Mouse (Mus musculus) heart, adult 9 months (tissue): Measurements from ENCODE around the gene Abcb9.
"Not testable (repeated sequence)": the region's sequence is repeated elsewhere in the genome, so short reads cannot be mapped to it uniquely, and the experiment has no call there.

Source experiments
- DNase-seq, 2 experiments: peaks; one replicate each; pipeline ENCODE4 v3.0.0; 2022; ENCODE audit warnings: low spot score in 2 of 2

Abcb9 gene

GRCm38 (mm10) chr5:124062037-124062824 lies 33.4 kb downstream of the Abcb9 start:
- DNase-seq, result no peak

GRCm38 (mm10) chr5:124059677-124060076 lies 35.9 kb downstream of the Abcb9 start:
- peak; percentile 47 to 63 for DNase-seq

- DNase-seq, result no peak
Measured at GRCm38 (mm10) chr5:124058749-124059148, 36.8 kb downstream of the Abcb9 start.

GRCm38 (mm10) chr5:124056956-124057355 lies 38.6 kb downstream of the Abcb9 start:
- no peak for DNase-seq

DNA sequence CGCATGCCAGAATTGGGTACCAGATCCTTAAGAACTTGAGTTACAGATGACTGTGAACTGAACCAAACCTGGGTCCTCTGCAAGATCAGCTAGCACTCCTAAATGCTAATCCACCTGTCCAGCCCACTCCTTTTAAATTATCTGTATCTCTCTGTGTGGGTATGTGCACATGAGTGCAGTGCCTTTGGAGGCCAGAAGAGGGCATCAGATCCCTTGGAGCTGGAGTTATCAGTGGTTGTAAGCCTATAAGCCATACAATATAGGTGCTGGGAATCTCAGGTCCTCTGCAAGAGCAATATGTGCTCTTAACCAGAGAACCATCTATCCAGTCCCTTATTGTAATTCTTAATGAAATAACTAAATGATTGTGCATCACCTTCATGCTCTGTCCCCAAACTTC lies 39.4 kb downstream of the Abcb9 start:
- no peak for DNase-seq

DNA sequence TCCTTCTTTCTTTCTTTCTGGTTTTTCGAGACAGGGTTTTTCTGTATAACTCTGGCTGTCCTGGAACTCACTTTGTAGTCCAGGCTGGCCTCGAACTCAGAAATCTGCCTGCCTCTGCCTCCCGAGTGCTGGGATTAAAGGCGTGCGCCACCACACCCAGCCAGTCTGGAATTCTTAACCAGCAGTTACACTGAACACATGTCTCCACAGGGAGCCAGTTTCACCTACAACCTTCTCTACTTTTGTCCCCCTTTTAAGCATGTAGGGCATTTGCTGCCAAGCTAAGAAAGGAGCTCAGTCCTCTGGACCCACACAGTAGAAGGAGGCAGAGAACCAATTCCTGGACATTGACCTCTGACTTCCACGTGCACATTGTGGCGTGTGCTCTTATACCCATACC lies 43.0 kb downstream of the Abcb9 start:
- not testable (repeated sequence) for DNase-seq

DNA sequence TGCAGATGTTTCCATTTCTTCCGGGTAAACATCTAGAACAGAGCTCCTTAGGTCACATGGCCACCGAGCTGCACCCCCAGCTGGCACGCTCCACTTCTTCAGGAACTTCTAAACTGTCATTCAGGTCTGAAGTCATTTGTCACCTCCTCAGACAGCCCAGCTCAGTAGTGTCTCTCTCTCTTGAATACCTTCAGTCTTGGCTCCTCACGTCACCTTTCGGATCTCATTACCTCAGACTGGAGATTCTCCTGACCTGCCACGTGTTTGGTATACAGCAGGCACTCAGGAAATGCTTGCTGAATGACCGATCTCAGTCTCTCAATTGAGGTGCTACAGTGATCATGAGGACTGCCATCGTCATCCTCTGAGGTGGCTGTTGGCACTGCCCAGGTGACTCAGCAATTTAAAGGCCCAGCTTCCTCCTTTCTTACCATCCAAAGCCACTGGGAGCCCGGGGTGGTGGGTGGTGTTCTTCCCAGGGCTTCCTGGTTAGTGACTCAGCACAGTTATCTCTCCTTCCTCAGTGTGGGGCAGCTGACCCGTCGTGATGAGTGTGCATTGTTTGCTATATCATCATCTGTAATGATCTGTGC lies 43.6 kb downstream of the Abcb9 start:
- DNase-seq, result peak in 1 of 2 experiments; percentile 50

- DNase-seq, result peak; percentile 33 to 41
Measured at GRCm38 (mm10) chr5:124050095-124051050, 45.2 kb downstream of the Abcb9 start.

DNA sequence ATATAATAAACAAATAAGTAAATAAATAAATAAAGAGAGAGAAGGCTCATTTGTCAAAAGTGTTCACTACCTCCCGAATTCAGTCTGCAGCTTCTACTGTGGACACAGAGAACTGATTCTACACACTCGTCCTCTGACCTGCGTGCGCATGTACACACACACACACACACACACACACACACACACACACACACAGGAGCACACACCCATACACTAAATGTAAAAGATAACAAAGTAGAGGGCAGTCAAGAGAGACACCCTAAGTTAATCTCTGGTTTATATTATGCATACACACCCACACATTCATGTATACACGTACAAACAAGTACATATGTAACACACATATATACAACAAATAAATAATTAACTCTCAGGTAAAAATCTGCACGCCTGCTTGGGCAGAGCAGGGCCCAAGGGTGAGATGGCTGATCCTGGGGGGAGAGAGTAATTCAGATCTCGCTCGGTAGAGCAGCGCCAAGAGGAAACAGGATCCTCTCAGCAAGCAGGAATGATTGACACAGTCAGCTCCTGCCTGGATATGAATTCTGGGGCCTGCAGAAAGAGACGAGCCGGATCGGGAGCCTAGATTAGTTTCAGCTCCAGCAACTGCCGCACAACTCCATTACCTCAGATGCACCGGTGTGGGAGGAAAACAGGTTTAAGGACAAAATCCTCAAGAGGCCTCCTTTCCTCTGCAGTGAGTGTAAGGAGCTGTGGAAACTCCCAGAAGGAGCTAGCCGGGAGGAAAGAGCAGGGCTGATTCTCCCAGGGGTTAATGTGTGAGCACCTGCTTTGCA lies 46.2 kb downstream of the Abcb9 start:
- DNase-seq, result no peak

DNA sequence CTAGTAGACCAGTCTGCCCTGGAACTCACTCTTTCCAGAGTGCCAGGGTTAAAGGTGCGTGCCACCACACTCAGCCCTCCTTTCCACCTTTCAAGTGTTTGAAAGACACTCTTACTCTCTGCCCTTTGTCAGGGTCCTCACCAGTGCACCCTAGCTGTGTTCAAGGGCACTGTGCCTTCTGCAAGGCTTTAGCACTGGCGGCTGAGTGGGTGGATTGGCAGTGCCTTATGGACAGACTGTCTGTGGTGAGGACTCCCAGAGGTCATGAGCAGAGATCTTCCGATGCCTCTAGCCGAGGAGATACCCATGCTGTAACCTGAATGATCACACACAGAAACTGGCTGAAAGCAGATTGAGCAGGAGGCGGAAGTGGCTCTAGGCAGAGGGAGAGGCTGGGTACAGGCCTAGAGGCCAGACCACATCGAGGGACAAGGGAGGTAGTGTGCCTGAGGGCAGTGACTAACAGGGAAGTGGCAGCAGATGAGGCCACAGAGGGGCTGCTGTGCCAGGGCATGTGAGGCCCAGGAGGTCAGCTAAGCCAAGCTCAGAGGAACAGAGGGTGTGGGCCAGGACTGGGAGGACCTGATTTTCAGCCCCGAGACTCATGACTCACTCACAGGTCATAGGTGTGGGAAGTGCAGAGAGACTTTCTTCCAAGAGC lies 48.7 kb downstream of the Abcb9 start:
- no peak for DNase-seq

- no peak for DNase-seq
Measured at GRCm38 (mm10) chr5:124045453-124046010, 50.1 kb downstream of the Abcb9 start.

DNA sequence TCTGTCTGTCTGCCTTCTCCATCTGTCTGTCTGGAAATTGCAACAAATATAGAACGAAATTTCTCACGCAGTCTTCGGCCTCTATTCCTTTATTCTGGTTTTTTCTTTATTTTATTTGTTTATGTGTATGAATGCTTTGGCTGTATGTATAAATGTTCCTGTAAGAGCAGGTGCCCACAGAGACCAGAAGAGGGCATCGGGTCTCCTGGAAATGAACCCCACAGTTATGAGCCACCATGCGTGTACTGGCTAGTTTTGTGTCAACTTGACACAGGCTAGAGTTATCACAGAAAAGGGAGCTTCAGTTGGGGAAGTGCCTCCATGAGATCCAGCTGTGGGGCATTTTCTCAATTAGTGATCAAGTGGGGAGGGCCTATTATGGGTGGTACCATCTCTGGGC lies 51.6 kb downstream of the Abcb9 start:
- DNase-seq, result no peak

DNA sequence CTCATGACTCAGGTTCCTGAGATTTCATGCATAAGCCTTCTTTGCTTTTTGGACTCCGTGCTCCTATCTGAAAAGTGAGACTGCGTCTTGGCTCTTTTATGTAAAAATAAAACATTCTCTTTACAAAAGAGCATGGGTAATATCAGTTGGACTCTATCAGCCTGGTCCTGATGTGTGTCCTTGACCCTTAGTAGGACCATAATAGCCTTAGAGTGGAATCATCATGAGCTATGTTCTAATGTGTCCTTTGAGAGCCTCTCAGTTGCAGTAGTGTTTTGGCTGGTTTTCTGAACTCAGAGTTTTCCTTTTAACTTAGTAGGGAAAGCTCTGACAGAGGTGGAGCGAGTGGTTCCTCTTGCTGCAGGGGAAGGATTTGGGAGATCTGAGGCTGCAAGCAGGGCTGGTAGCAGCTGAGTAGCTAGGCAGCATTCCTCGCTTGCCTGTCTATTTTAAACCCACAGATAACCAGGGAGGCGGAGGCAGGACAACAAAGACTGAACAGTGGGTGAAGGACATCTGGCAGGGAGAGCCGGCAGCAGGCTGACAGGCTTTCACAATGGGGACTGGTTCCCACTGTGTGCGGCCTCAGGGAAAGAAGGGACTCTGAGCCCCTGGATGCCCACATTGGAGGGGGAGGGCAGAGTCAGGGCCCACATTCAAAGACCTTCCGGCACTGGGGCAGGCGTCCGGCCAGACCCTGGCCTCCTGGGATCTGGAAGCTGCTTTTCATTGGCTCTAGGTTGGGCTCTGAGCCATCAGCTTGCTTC lies 52.2 kb downstream of the Abcb9 start:
- peak; percentile 78 to 79 for DNase-seq

- DNase-seq, result no peak
Measured at GRCm38 (mm10) chr5:124041097-124041496, 54.5 kb downstream of the Abcb9 start.

DNA sequence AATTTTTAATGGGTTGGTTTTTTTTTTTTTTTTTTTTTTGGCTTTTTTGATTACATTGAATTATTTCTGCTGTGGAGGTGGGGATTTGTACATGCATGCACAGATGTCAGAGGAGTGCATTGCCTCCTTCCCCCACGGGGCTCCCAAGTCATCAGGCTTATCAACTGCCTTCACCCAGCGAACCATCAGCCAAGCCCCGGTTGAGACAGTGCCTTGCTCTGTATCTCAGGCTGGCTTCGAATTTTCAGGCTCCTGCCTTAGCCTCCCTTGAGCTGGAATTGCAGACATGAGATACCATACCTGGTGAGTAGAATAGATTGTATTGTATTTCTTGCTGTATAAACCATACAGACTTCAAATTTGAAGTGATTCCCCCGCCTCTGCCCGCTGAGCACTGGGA lies 56.0 kb downstream of the Abcb9 start:
- DNase-seq, result no peak

GRCm38 (mm10) chr5:124036836-124037235 lies 58.8 kb downstream of the Abcb9 start:
- no peak for DNase-seq

- no peak for DNase-seq
Measured at GRCm38 (mm10) chr5:124036341-124036740, 59.3 kb downstream of the Abcb9 start.

DNA sequence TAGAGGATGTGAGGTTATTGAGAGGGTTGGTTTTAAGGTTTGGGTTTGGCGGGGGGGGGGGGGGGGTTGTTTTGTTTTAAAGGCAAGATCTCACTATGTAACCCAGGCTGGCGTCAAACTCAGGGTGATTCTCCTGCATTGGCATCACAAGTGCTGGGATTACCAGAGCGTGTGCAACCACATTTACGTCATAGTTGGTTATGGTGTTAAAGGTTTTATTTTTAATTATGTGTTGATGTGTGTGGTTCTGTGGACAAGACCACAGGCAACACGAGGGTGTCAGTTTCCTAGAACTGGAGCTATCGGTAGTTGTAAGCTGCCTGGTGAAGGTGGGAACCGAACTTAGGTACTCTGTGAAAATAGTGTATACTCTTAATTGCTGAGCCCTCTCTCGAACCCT lies 59.8 kb downstream of the Abcb9 start:
- no peak for DNase-seq

- no peak for DNase-seq
Measured at GRCm38 (mm10) chr5:124035406-124035805, 60.2 kb downstream of the Abcb9 start.

GRCm38 (mm10) chr5:124034471-124034870 lies 61.1 kb downstream of the Abcb9 start:
- DNase-seq, result no peak
